Mouse (Mus musculus): ENCODE data around the gene Il20rb.
A peak's percentile ranks its signal among the peaks of the same experiment; 100 is the strongest.

Il20rb gene

DNA sequence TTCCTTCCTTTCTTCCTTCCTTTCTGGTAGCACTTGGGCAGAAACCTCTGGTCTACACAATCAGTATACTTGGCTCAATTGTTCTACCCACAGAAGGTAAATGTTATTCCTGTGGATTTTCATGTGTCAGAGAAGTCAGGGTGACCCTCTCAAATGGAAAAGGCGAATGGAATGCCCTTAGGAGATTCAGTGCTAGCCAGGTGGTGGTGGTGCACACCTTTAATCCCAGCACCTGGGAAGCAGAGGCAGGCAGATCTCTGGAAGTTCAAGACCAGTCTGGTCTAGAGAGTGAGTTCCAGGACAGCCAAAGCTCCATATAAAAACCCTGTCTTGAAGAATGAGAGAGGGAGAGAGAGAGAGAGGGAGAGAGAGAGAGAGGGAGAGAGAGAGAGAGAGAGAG is 16.4 kb downstream of the Il20rb start:
- DNase-seq: no peak

DNA sequence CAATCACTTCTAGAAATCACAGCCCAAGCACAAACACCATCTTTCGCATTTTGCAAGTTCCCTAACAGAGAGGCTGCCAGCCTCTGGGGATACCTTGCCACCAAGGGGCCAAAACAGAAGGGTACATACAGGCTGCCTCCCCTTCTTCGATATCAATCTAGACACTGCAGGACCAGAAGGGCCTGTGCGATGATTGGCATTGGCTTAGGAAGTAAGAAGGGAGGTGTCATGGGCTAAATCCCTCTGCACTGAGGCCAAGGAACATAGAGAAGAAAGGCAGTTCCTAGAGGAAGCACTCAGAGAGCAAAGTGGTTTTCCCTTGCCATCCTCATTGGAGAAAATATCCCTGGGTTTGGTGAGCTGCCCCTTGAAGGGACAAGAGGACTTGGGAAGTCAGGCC is 16.9 kb downstream of the Il20rb start:
- no peak for DNase-seq

DNA sequence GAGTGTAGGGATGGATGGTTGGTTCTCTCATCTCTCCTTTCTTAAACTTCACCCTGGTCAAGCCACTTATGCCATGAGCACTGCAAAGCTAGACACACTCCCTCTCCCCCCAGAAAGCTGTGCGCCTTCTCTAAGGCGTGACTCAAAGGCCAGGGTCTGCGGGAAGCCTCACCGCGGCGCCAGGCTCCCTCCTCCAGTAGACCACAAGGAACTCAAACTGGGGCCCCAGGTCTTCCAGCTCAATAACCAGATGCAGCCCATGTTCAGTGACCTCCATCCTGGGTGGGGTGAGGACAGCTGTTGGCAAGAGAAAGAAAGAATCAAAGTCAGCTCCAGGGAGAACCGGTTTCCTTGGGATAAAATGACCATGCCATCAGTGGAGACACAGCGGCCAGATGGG is 18.4 kb downstream of the Il20rb start:
- DNase-seq: no peak

DNA sequence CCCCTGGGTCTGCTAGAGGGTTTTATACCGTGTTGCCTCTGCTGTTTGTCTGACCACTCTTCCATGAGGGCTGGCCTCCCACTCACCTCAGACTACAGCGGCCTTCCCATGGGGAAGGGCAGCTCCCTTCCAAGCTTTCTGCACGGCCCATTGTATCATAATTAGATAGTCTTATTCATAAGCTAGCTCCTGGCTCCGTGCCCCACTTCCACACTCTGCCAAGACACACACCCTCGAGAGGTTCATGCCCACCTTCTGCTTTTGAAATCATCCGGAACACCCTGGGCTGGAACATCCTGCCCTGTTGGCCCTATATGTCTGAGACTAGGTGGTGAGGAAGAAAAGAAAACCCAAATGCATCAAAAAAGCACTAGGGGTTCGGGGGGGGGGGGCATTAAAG is 18.9 kb downstream of the Il20rb start:
- DNase-seq: peak; percentile 26

DNA sequence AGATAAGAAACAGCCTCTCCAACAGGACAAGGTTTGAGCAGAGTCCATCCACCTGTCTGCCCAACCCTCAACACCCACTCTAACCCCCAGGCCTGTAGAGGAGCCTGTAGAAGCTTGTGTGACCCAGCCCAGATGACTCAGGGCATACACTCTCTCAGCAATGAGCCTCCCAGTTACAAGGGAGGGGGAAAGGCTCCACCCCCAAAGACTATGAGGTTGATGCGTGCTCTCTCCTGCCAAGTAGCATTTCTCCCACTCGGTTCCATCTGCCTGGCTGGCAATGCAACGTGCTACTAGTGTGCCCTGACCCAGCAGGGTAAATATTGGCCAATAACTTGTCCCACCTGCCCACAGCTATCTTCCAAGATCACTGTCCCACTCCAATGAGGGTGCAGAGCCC is 19.8 kb downstream of the Il20rb start:
- DNase-seq: no peak

DNA sequence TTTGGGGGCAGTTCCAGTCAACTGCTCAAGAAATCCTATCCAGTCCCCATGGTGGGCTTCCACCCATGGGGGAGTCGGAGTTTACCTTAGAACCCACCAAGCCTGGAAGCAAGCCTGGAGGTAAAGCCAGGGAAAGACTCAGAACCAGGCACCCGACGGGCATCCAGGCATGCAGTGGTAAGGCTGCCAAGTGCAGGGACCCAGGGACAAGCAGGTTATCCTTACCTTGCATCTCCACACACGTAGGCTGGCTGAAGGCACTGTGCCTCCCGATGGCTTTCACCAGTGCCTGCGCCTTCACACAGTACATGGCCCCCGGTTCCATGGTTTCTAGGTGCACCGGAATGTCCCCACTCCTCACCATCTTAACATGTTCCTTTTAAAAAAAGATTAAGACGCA is 20.6 kb downstream of the Il20rb start:
- no peak for DNase-seq

DNA sequence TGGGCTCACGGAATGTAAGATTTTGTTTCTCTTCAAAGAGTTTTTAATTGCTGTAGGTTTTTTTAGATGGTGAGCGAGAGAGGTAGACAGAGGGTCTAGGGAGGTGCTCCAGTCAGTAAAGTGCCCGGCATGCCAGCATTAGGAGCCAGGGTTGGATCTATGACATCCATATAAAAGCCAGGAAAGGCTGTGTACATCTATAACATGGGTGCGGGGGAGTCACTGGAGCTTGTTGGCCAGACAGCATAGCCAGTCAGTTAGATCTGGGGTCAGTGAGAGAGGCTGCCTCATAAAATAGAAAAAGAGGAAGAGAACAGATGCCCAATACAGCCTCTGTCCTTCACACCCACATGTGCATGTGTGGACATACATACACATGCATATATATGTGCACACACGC is 21.2 kb downstream of the Il20rb start:
- DNase-seq: no peak

DNA sequence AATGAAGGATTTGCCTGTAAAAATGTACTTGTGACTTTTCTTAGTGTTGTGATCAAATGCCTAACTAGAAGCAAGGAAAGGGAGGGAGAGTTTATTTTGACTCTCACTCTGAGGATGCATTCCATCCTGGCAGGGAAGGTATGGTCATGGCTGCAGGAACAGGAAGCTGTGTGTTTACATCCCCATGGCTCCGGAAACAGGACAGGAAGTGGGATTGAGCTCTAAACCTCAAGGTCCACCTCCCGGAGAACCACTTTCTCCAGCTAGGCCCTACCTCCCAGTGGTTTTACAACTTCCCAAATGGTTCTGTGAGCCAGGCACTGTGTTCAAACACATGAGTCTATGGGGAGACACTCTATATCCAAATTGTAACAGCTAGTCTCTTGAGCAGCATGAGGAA is 22.8 kb downstream of the Il20rb start:
- no peak for DNase-seq

DNA sequence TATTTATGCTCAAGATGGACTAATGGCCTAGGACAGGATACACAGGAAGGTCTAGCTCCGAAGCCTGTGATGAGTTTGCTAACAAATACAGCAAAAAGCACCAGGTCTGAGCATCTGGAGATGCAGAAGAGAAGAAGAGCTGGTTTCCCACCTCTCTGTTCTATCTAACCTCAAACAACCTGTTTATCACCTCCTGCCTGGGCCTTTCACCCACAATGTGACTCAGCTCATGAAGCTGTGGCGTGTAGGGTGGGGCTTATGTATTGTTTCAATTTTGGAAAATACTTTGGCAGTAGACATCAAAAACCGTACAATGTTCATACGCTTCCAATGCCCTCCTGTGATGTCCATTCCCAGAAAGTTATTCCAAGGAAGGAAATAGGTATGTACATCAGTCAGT is 24.5 kb downstream of the Il20rb start:
- DNase-seq: no peak

DNA sequence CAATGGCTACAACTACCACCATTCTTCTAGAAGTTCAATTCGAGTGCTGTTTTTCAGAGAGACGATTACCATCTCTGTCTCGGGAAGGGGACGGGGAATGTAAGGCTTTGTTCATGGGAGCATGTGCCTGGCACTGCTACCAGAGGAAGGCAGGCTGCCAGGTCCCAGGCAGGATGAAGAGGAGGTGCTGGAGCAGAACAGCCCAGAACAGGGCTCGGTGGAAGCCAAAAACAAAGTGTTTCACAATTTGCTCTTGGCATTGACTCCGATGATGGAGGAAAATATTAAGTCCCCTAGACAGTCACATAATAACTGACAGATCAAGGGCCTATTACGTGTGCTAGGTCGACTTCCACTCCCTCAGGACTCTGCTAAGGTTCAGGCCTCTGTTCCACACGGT is 24.9 kb downstream of the Il20rb start:
- peak; percentile 33 for DNase-seq

DNA sequence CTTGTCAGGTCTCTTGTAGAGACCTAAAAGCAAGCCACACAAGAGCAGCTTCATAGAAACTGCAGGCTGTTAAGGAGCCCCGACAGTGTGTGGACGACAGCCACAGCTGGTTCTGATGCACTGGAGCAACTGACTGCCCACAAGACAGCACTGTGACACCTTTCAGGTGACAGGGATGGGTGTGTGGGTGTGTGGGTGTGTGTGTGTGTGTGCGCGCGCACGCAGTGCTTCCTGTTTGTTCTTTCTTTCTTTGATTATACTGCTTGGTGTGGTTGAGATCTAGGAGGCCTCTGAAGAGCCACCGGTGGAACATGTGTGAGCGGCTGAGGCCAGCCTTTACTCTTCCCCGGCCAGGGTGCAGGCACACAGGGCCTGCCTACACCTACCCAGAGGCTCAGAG is 26.4 kb downstream of the Il20rb start:
- no peak for DNase-seq

DNA sequence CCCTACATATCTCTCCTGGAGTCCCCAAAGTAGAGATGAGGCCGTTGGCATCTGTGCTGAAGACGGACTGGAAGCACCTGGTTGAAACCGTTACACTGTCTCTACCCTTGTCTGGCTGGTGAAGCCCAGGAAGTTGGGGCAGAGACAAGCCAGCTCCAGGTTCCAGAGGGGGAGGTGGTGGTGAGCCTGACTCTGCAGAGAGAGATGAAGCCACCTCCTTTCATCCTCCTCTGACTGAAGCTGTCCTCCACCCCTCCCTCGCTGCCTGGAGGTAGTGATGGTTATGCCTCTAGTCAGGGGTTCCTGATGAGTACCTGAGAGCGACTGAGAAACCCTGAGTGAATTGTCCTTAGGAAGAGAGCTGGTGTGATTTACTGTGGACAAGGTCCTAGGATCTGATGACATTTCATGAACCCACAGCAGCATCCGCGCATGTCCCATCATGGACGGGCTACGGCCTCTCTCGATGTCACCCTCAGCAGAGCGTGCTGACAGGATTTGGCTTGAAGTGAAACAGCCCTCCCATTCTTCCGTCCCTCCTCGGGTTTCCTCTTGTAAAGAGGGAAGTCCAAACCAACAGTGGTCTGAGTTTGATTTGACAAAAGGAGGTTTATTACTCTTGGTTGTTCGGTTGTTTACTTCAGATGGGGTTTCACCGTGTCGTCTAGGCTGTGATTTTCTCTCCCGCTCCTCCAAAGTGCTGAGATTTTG is 28.5 kb downstream of the Il20rb start:
- DNase-seq: no peak

DNA sequence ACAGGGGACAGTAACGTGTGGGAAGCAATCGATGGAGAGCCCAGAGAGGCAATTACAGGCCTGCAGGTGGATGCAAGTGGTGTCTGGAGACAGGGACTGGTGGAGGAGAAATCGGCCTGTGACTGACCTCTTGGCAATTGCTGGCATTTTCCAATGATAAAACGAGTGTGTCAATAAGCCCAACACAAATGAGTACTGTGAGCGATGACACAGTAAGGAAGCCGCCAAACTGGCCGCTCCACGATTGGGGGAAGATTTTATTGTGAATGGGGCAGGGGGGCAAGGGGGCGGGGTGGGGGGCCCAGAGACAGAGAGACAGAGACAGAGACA is 32.0 kb downstream of the Il20rb start:
- DNase-seq: no peak

DNA sequence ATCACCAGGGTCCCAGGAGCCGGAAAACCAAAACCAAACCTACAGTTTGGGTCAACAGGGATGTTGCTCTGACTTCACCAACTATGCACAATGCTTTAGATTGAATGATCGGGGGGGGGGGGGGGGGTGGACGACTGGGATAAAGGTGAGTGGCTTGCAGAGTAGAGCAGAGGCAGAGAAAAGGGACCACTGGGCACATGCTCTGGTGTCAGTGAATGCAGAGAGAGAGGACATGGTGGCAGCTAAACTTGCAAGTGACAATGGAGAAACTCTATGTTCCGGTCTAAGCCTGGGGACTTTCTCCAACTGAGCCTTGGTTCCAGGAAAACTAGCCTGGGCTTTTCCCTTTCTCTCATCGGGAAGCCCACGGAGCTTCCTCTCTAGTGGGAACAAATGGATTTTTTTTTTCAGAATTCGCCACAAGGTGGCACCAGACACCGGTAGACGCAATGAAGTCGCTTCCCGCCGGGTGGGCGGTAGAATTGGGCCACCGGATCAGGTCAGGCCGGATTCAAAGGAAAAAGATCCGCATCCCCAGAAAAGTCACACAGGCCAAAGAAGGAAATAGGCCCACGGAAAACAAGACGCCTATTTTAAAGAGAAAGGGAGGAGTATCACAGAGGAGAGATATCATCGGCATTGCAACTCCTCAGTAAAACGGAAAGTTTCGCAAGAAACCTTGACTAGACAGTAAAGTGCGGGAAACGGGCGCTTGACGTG is 32.5 kb downstream of the Il20rb start:
- DNase-seq: peak; percentile 70

DNA sequence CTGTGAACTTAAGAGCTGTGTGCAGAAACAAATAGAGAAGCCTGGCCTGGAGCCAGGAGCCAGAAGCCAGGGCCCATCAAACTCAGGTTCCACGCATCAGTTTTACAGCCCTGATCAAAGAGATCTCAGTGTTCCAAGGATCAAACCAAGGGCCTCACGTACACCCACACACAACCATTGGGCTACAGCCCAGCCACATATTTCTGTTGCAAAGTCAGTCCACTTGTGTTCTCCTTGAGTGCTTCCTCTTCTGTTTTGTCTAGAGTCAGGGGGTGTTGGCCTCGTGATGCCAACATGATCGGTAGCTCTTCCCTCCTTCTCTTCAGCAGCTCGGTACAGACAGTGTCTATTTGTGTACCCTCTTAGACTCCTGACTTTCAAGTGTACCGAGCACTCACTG is 34.2 kb downstream of the Il20rb start:
- DNase-seq: no peak

DNA sequence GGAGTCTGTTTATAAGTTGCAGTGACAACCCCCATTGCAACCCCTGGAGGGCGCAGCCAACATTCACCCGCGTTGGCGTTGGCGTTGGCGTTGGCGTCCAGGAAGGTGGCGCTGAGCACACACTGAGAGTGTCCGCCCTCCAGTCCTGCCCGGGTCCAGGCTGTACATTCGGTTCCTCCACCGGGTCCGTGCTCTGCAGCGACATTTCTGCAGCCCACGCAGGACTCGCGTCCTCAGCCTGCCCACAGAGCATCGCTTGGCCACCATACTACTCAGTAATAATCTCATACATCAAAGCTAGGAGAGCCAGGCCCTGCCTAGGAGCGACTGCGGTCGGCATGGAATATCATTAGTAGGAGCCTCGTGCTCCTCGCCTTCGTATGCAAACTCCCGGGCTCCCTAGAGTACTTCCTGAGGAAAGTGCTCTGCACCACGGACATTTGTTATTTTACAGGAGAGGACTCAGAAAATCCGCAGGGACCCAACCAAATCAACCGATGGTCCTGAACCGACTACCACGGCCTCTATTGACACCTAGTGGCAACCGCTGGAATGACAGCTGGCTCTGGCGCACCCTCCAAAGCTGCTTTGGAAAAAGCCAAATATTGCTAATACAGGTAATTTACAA is 40.4 kb downstream of the Il20rb start:
- DNase-seq: peak; percentile 92

DNA sequence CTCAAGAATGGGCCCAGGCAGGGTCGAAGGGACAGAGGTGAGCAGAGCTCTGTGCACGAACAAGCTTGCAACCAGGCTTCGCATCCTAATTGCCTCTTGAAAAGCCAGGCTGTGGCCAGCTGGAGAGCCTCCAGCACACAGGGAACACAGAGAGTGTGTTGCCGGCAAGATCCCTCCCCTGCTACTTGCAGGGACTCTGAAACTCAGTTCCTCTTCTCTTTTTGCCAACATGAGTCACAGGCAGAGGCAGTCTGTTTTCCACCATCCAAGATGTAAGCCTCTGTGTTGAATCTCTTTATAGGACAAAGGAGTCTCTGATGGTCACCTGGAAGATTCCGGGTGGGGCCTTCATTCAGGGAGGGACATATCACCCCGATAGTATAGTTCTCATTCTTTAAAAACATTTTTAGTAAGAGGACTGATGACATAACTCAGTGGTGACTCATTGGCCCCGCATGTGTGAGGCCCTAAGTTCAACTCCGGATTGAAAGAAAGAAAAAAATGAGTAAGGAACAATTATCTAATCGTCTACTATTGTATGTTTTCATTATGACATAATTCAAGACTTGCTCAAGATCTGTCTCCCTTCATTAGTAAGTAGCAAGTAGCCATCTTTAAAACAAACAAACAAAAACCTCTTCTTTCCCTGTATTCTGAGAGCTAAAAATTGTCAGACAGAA is 46.3 kb downstream of the Il20rb start:
- peak; percentile 72 for DNase-seq

DNA sequence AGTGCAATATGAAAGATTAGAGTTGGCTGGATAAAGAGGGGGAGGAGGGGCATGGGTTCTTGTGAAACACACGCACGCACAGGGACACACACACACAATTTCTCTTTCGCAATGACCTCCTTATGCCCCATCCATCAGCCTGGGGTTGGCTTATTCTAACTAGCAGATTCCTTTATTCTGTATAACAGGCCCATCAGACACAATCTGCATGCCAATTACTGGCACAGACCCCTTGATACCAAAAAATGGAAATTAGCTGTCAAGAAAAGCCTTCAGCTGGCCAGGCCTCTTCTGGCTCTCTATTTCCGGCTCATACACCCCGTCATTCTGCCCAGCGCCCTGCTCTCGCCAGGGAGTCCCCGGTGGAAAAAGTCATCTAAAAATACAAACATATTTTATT is 47.1 kb downstream of the Il20rb start:
- no peak for DNase-seq

DNA sequence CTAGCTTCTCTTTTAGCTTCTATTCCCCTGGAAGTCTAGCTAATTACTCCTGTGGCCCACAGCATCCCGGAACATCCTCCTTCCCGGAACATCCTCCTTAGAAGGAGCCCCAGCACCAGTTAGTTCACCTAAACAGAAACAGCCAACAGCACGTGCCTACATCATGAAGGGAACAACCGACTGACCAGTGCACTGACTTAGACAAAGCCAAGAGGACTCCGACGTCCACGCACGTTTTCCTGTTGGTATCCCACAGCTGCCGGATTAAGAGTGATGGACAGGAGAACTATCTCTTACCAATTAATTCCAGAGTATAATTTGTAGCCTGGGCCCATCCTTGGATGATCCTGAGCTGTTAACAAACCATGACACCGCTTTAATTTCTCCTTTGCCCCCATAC is 47.6 kb downstream of the Il20rb start:
- no peak for DNase-seq

DNA sequence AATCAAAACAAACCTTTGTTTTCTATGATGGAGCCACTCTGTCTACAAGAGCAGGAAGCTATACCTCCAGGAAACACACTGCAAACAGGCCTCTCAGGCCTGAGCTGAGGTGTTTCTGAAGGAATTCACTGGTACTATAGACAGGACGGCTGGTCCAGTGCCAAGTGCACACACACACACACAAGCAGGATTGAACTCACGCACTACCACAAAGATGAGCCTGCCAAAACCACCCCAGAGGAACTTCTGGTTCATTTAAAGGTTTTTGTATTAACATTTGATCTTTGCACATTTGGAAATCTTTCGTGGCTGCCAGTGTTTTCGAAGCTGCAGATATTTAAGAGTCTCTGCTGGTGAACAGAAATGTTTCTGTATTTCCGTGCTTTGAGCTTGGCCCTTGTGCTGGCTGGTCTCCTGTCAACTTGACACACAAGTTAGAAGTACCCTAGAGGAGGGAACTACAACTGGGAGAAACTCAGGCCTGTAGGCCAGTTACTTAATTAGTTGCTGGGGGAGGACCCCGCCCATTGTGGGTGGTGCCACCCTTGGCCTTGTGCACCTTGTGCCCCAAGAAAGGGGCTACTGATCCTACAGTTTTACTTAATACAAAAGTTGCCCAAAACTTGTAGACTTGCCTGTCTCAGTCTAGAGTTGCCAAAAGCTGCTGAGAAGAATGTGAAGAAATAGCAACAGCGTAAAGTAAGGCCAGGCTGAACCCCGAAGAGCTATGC is 49.6 kb downstream of the Il20rb start:
- DNase-seq: no peak

DNA sequence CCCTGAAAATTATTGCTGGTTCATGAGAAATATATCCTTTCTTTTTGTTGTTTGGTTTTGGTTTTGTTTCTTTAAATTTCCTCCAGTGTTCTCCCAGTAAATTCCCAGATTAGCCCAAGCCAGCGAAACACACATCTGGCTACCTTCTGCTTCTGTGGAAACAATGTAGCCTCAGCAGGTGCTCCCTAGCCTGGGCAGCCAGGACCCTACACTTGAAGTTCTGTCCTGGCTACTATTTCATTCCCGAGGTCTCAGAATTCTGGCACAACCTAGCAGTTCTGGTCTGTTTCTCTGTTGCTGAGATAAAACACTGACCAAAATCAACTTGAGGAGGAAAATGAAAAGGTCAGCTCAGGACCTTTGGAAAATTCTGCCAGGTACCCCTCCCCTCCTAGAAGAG is 55.2 kb downstream of the Il20rb start:
- no peak for DNase-seq

DNA sequence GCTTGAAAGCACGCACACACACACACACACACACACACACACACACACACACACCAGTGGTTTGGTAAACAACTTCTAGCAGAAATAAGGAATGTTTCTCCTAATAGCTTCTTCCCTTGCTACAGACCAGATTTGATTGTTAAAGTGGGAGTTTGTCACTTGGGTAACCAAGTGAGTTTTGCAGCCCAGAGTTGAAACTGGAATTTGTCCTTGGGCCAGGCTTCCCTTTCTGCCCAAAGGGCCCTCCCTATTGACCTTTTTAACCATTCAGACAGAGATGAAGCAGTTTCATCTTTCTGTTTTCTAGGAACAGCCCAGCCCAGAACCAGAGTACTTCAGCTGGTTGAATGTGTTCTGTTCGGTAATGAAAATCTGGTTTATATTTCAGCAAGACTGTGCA is 55.7 kb downstream of the Il20rb start:
- no peak for DNase-seq

DNA sequence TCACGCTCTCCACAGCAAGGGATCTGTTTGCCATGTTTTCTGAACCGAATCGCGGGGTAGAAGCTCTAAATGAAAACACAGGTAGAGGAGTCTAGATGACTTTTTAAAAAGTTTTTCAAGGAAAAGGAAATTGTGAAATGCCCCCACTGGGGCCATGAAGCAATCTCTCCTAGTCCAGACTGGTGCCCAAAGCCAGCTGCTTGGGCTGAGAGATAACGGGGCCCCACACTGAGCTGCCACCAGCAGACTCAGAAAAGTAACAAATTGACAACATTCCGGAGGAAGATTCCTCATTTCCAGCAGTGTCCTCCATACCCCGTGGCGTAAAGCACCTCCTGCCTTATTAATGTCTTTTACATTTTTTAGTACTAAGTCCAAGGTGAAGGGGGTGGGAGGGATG is 66.9 kb downstream of the Il20rb start:
- no peak for DNase-seq
